Mouse (Mus musculus) left cerebral cortex, postnatal 14 days (tissue): Measurements from ENCODE around the gene Aste1. TPM values are rescaled to one million over a fixed set of nuclear protein-coding genes. Genes with fewer than 3 reads are reported as not detected.

Experiments used
- DNase-seq, 2 experiments: peaks; one replicate each; pipeline ENCODE4 v3.0.0; 2021 to 2022; ENCODE audit warnings: low spot score in 2 of 2, mixed read lengths in 1 of 2
- intact Hi-C: fragments of 180-260 bp; cut with DNase I; formaldehyde crosslinking; loops from one replicate; pipeline ENCODE4 v1.15.1; 2025
- long read RNA-seq, 2 experiments: library from polyadenylated mRNA; stranded (forward); transcript quantifications; one replicate each; pipeline ENCODE4 v2.0.0; 2021
- total RNA-seq, 2 experiments: library from RNA; stranded (reverse); gene quantifications; 2 replicates each; pipeline ENCODE4 v1.2.3; 2021

The Aste1 gene
- 10 to 100 TPM in 1 of 2 experiments, 1 to 10 TPM in 1; 9.5 to 10.8 TPM for total RNA-seq
- long read RNA-seq, experiment 1, partial matches to known transcripts: 1 of 7 reads
- long read RNA-seq, experiment 1, other reads (novel, unspliced or antisense): 5 of 7 reads
- long read RNA-seq, experiment 2, partial matches to known transcripts: 0 of 5 reads
- long read RNA-seq, experiment 2, other reads (novel, unspliced or antisense): 2 of 5 reads

DNA sequence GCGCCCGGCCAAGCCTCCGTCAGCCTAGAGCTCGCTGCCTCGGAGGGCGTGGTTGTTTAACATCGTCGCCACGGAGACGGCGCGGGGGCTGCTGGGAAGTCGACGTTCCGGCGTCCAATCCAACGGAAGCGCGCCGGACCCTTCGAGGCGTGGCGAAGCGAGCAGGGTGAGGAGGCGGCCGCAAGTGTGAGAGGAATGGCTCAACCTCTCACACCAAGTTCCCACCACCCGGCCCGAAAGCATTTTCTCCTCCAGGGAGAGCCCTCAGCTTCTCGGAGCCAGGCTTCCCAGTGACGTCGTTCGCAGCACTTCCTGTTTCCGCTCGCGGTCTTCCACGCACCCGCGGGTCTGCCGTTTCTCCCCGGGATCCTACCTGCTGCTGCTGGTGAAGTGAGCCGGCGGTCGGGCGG lies at the start of gene Aste1, which contains the start of gene Nek11:
Aste1 (plus strand) TSS at position 175 of the 410 bp plus-strand sequence.
Nek11 (minus strand) TSS at position 307 of the 410 bp plus-strand sequence.
- DNase-seq: peak; percentile 86 to 93
- intact Hi-C loops: no loop called here

DNA sequence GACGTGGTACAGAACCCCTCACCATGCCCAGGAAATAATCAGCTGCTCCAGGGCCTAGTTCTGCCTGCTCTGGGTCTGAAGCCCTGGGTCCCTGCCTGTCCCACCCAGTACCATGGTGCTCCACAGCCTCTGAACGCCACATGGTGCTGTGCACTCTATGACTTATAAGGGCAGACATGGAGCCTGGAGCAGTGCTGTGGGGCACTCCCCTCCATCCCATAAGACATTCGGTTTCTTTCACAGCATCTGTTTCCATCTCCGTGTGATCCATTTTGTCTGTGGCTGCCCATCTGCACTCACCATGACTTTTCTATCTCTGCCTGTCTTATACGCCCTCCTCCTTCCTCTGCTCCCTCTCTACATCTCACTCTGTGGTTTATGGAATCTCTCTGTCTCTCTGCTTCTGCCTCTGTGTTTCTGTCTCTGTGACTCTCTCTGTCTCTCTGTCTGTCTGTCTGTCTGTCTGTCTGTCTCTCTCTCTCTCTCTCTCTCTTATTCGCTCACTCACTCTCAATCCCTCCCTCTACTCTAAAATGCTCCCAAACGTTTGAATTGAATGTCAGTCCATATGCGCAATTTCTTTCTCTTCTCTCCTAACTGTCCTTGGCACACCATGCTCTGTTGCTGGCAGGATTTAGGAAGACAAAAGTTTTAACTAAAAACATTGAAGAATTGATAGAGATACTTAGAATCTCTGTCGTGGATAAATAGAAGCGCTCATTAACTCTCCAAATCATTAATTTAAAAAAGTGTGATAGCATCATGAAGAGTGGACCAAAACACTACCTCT lies 46.8 kb upstream of the Aste1 start:
- DNase-seq: no peak
- intact Hi-C loops: no loop called here

DNA sequence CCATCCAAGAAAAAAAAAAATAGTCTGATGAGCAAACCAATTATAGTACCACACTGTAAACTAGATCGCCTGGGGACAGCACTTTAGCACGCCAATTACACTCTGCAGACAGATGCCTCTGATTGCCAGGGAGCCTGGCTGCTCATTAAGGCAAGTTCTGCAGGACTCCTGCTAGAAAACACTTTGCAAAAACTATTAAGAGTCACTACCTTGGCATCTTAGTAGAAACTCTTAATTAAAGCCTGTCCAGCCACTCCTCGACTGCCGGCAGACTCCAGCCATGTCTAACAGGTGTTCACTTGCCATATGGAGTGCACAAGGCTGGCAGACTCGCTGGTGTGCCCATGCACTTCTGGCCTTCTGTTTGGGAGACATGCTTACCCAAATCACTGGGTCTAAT lies 46.2 kb upstream of the Aste1 start:
- intact Hi-C loops: no loop called here

GRCm38 (mm10) chr9:105362181-105362580 lies 33.0 kb upstream of the Aste1 start:
- intact Hi-C loops: no loop called here
- DNase-seq: no peak

More for the DNA sequence above, 46.2 kb upstream of the Aste1 start:
- DNase-seq: peak in 1 of 2 experiments; percentile 26

- intact Hi-C loops: no loop called here
- peak; percentile 11 to 37 for DNase-seq
These were observed 31.5 kb upstream of the Aste1 start for GRCm38 (mm10) chr9:105363520-105364231.

- no peak for DNase-seq
- intact Hi-C loops: no loop called here
These were observed 29.0 kb upstream of the Aste1 start for GRCm38 (mm10) chr9:105366199-105366598.

DNA sequence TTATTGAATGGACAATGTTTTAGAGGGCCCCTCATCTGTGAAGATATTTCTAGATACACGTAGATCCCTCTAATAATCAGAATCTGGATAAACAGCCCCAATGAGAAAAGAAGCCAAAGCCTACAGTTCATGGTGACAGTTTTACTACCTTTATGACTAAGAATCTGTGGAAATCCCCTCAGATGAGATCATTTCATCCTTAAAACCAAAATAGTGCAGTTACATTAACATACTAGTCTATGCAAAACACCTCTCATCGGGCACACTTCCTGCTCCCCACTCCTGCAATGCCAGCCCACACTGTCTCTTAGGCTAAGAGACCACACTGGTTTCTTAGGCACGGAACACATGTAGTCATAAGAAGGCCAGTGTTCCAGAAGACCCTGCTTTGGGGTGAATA lies 26.6 kb upstream of the Aste1 start:
- intact Hi-C loops: no loop called here

GRCm38 (mm10) chr9:105374361-105374760 lies 20.8 kb upstream of the Aste1 start:
- no peak for DNase-seq
- intact Hi-C loops: loop anchor here (10.0 kb wide), 1 partner anchor 300 kb away; no protein-coding TSS in a partner anchor

More for the DNA sequence above, 26.6 kb upstream of the Aste1 start:
- no peak for DNase-seq

DNA sequence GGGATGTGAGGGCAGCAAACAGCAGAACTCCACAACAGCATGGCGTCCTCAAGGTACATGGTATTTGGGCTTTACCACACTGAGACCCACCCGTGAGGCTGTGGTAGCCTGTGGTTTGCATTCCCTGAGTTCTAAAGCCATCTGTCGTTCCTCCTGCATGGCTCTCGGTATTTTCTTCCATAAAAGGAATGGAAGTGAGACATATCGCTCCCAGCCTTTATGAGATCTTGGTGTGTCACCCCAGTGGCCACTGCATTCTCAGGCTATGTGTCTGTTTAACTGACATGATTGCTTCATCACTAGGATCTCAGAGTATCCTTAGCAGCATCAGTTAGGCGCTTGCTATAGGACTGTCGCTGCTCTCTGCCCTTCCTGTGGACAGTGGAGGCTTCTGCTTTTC lies 18.8 kb upstream of the Aste1 start:
- DNase-seq: no peak
- intact Hi-C loops: loop anchor here (5.0 to 10.0 kb wide), 2 partner anchors 69 to 302 kb away; no protein-coding TSS in a partner anchor

- peak in 1 of 2 experiments; percentile 38 for DNase-seq
- intact Hi-C loops: loop anchor here (5.0 to 10.0 kb wide), 2 partner anchors 70 to 302 kb away; no protein-coding TSS in a partner anchor
These were observed 18.1 kb upstream of the Aste1 start for GRCm38 (mm10) chr9:105376954-105377530.

DNA sequence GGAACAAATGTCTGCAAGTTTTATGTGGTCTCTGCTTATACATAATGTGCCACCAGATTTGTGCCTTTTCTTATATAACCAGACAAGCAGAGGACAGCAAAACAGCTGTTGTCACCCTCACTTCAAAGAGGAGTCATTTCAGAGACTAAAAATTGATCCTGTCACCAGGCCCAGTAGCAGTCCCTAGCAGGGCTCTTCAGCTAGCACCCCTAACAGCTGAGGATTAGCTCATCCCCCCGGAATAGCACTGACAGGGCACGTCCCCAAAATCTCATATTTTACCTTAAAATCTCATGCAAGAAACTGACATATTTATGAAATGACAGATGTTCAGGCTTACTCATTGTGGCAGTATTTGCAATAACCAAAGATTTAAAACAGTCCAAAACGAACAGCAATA lies 17.6 kb upstream of the Aste1 start:
- intact Hi-C loops: loop anchor here (5.0 to 10.0 kb wide), 2 partner anchors 70 to 303 kb away; no protein-coding TSS in a partner anchor
- DNase-seq: peak in 1 of 2 experiments; percentile 30

GRCm38 (mm10) chr9:105379533-105380145 lies 15.6 kb upstream of the Aste1 start:
- intact Hi-C loops: loop anchor here (5.0 to 10.0 kb wide), 3 partner anchors 72 to 325 kb away; partner anchors contain the start of gene Mrpl3
- DNase-seq: no peak

DNA sequence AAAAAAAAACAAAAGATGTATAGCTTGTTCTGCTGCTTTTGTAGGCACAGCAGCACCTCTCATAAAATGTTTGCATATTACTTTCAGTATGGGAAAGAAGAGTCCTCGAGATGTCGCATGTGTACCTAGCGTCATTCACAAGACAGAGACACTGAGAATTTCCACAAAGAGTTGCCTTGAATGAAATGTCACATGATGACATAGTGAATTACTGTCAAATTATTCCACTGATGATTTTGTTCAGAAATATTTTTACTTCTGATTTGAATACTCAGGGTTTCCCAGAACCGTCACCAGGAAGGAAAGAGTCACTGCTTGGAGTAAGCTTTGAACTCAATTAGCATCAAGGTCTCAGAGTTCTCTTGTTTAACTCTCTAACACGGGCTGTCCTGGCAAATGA lies 7.8 kb upstream of the Aste1 start:
- intact Hi-C loops: loop anchor here (5.0 to 10.0 kb wide), 3 partner anchors 333 to 975 kb away; partner anchors contain the start of gene Mrpl3
- no peak for DNase-seq

DNA sequence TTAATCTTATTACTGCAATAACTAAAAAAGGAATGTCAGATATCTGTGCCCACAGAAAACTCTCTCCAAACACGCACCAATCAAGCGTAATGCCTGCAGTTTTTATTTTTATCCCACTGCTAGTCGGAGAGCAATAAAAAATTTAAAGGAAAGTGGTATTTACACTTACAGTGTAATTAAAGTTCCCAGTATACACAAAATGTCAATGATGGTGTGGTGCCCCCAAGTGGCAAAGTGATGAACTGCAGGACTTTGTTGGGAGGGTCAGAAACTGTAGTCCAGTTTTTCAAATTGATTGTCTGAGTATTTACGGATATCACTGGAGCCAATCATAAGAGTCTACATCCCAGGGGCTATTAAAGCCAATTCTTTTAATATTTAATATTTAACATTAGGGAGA lies 5.9 kb upstream of the Aste1 start:
- peak; percentile 72 to 89 for DNase-seq
- intact Hi-C loops: loop anchor here (5.0 to 10.0 kb wide), 3 partner anchors 334 to 977 kb away; partner anchors contain the start of gene Mrpl3

DNA sequence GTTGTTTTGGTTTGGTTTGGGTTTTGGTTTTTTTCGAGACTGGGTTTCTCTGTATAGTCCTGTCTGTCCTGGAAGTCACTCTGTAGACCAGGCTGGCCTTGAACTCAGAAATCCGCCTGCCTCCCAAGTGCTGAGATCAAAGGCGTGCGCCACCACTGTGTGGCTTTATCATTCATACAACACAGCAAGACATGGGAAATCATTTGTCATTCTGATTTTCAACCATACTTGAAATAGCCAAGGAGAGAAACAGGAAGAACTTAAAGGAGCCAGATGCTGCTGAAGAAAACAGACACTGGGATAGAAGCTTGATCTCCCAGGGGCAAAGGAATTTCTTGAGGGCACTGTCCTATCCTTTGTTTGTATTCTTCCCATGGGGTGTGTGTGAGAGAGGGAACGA lies 4.6 kb upstream of the Aste1 start:
- no peak for DNase-seq
- intact Hi-C loops: no loop called here

GRCm38 (mm10) chr9:105394720-105395119 lies 472 bp upstream of the Aste1 start:
- no peak for DNase-seq
- intact Hi-C loops: no loop called here

GRCm38 (mm10) chr9:105408549-105408948 lies 13.4 kb downstream of the Aste1 start:
- intact Hi-C loops: loop anchor here (10.0 kb wide), 1 partner anchor 716 kb away; no protein-coding TSS in a partner anchor
- no peak for DNase-seq

- no peak for DNase-seq
- intact Hi-C loops: no loop called here
These were observed 63.8 kb downstream of the Aste1 start for GRCm38 (mm10) chr9:105459032-105459431.

- intact Hi-C loops: no loop called here
- DNase-seq: no peak
These were observed 66.3 kb downstream of the Aste1 start for GRCm38 (mm10) chr9:105461496-105461895.
